Mouse (Mus musculus): Measurements from ENCODE around the gene Padi1. TPM values are rescaled to one million over a fixed set of nuclear protein-coding genes. Genes with fewer than 3 reads are reported as not detected.

The Padi1 gene
- polyA plus RNA-seq, 1 experiment from 2014 or later: not detected

DNA sequence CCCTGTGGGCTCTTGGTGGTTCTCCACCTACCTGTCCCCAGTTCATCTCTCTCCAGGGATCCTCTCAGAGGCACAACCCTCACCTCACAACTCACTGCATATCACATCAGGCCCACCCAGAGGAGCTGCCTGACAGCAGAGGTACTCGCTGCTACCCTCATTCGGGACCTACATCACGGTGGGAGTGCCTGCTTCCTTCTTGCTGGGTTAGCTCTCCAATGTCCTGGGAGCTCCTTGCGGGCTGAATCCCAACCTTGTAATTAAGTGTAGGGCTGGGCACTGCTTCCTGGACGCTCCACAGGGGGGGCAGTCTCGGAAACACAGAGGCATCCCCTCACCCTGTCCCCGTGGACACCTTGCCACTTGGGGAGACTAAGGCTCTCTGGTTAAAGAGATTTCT is 25.3 kb upstream of the Padi1 start:
- Histone ChIP-seq H3K9me3 (ENCODE audit: control insufficient read depth, low read length) (peaks cover 3% of the 10 kb centered on the region; the same call in 1 of the 2 replicates), H3K4me2 (ENCODE audit: low read length) (no peak overlapping the region), H3K36me3 (ENCODE audit: control insufficient read depth, insufficient read depth) (no peaks in the 10 kb centered on the region), H3K27me3 (replicated peaks; ENCODE audit: control insufficient read depth, insufficient read depth, low read length) (no peaks in the 10 kb centered on the region), H3K9ac (replicated peaks; ENCODE audit: low read depth, low read length) (no peak overlapping the region), H3K4me1 (replicated peaks; ENCODE audit: control insufficient read depth, insufficient read depth, low read length) (no peaks in the 10 kb centered on the region), H3K4me3 (replicated peaks; ENCODE audit: low read length) (no peak overlapping the region), H3K27ac (ENCODE audit: low read length) (no peak overlapping the region)
- WGBS: 71% methylated on average over 7 of the region's 7 CpGs
- no peak for ATAC-seq

DNA sequence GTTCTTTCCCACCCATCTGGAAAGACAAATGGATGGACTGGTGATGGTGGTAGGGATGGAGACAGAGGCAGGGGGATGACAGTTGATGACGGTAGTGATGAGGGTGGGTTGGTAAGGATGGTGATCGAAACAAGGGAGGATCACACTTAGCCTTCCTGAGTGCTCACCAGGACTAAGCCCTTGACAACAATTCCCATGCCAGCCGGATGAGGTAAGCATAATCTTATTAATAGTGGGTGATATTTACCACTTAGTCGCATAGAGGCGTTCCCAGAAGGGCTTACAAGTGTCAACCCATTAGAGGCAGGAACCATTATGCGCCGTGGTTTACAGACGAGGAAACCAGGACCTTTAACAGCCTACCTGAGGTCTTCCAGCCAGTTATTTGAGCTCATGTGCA is 24.4 kb upstream of the Padi1 start:
- Histone ChIP-seq H3K9me3 (ENCODE audit: control insufficient read depth, low read length) (peaks cover 3% of the 10 kb centered on the region; the same call in 1 of the 2 replicates), H3K36me3 (ENCODE audit: control insufficient read depth, insufficient read depth) (no peaks in the 10 kb centered on the region), H3K27ac (ENCODE audit: low read length) (no peak overlapping the region), H3K4me2 (ENCODE audit: low read length) (no peak overlapping the region), H3K27me3 (replicated peaks; ENCODE audit: control insufficient read depth, insufficient read depth, low read length) (no peaks in the 10 kb centered on the region), H3K4me1 (replicated peaks; ENCODE audit: control insufficient read depth, insufficient read depth, low read length) (no peaks in the 10 kb centered on the region), H3K9ac (replicated peaks; ENCODE audit: low read depth, low read length) (no peak overlapping the region), H3K4me3 (replicated peaks; ENCODE audit: low read length) (no peak overlapping the region)
- ATAC-seq: no peak
- WGBS: 83% methylated on average over 8 of the region's 8 CpGs

DNA sequence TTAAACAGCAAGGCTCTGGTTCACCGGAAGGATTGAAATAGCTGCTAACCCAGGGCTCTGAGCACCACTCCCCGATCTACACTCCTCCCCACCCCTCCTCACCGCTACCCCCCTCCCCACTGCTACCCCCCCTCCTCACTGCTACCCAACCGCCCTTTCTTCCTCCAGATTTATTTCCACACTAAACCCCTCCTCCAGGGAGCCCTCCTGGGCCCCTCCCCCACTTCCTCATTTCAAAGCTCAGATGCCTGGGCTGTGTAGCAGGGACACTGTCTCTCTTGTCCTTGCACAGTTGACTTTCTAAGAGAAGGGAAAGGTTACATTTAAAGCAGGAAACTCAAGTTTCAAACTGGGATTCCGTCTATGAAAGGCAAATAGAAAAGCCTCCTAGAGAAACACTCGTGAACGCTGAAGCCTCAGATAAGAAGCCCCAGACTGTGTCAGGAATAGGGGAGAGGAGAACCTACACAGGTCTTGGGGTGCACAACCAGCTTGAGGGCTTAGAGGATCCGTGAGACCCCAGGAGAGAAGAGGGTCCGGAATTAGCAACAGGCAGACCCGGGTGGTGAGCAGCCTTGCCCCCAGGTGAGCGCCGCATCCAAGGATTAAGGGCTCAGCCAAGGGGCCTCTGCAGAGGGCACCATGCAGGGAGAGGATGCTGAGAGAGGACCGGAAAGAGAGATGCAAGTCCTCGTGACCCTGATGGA is 23.1 kb upstream of the Padi1 start:
- Histone ChIP-seq H3K36me3 (ENCODE audit: control insufficient read depth, insufficient read depth) (no peaks in the 10 kb centered on the region), H3K4me2 (ENCODE audit: low read length) (no peak overlapping the region), H3K27ac (ENCODE audit: low read length) (no peak overlapping the region), H3K9ac (replicated peaks; ENCODE audit: low read depth, low read length) (no peak overlapping the region), H3K27me3 (replicated peaks; ENCODE audit: control insufficient read depth, insufficient read depth, low read length) (no peaks in the 10 kb centered on the region), H3K4me3 (replicated peaks; ENCODE audit: low read length) (no peak overlapping the region), H3K4me1 (replicated peaks; ENCODE audit: control insufficient read depth, insufficient read depth, low read length) (no peaks in the 10 kb centered on the region), H3K9me3 (ENCODE audit: control insufficient read depth, low read length) (peaks cover 3% of the 10 kb centered on the region; the same call in 1 of the 2 replicates)
- WGBS: 4% methylated on average over 14 of the region's 14 CpGs
- no peak for ATAC-seq

DNA sequence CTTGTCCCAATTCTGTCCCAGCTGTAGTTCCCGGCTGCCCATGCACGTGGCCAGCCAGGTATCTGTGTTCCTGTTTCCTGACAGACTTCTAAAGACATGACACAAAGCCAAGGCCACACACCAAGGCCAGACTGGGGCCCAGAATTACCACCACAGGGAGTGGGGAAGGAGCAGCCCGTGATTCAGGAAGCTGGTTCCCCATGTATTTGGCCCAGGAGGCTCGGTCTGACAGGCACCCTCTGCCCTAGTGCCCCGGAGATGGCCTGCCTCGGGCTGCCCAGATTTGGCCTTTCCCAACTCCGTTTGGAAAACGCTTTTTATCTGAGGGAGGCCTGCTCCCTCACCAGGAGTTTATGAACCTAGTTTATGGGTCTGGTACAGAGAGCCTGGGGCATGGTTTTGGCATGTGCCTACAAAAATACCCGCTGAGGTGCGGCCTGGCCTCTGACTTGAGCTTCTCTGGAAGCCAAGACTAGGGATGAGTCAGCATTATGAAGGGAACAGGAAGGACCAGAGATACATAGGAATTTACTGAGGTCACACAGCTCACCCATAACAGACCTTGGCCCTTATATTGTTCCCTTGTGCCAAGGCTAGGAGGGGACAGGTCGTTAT is 16.6 kb upstream of the Padi1 start:
- H3K4me1 ChIP-seq (replicated peaks; ENCODE audit: control insufficient read depth, insufficient read depth, low read length): no peaks in the 10 kb centered on the region
- no peak for ATAC-seq
- H3K4me2 ChIP-seq (ENCODE audit: low read length): no peak overlapping the region
- no peak overlapping the region for H3K9ac ChIP-seq (replicated peaks; ENCODE audit: low read depth, low read length)
- H3K27me3 ChIP-seq (replicated peaks; ENCODE audit: control insufficient read depth, insufficient read depth, low read length): no peaks in the 10 kb centered on the region
- H3K36me3 ChIP-seq (ENCODE audit: control insufficient read depth, insufficient read depth): no peaks in the 10 kb centered on the region
- WGBS: 81% methylated on average over 11 of the region's 11 CpGs
- no peaks in the 10 kb centered on the region for H3K9me3 ChIP-seq (ENCODE audit: control insufficient read depth, low read length)
- H3K27ac ChIP-seq (ENCODE audit: low read length): no peak overlapping the region
- no peak overlapping the region for H3K4me3 ChIP-seq (replicated peaks; ENCODE audit: low read length)

DNA sequence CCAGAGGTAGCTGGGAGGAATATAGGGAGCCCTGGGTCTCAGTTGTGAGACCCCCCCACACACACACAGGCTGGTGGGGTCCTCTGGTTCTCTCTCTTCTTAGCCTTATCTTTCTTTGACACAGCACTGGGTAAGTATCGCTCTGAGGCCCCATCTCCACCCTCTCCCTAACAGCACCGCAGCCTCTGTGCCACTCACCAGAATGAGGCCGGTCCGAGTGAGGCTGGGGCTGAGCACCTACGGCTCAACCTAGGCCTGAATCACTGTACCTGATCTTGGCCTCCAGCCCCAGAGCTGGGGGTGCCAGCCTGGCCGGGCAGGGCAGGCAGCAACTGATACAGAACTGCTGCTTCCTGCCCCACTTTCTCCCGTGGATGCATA is 15.2 kb upstream of the Padi1 start:
- H3K27me3 ChIP-seq (replicated peaks; ENCODE audit: control insufficient read depth, insufficient read depth, low read length): no peaks in the 10 kb centered on the region
- H3K4me2 ChIP-seq (ENCODE audit: low read length): no peak overlapping the region
- H3K9ac ChIP-seq (replicated peaks; ENCODE audit: low read depth, low read length): no peak overlapping the region
- WGBS: 93% methylated on average over 7 of the region's 7 CpGs
- H3K4me3 ChIP-seq (replicated peaks; ENCODE audit: low read length): no peak overlapping the region
- no peak overlapping the region for H3K27ac ChIP-seq (ENCODE audit: low read length)
- H3K9me3 ChIP-seq (ENCODE audit: control insufficient read depth, low read length): no peaks in the 10 kb centered on the region
- no peaks in the 10 kb centered on the region for H3K4me1 ChIP-seq (replicated peaks; ENCODE audit: control insufficient read depth, insufficient read depth, low read length)
- no peaks in the 10 kb centered on the region for H3K36me3 ChIP-seq (ENCODE audit: control insufficient read depth, insufficient read depth)
- no peak for ATAC-seq

DNA sequence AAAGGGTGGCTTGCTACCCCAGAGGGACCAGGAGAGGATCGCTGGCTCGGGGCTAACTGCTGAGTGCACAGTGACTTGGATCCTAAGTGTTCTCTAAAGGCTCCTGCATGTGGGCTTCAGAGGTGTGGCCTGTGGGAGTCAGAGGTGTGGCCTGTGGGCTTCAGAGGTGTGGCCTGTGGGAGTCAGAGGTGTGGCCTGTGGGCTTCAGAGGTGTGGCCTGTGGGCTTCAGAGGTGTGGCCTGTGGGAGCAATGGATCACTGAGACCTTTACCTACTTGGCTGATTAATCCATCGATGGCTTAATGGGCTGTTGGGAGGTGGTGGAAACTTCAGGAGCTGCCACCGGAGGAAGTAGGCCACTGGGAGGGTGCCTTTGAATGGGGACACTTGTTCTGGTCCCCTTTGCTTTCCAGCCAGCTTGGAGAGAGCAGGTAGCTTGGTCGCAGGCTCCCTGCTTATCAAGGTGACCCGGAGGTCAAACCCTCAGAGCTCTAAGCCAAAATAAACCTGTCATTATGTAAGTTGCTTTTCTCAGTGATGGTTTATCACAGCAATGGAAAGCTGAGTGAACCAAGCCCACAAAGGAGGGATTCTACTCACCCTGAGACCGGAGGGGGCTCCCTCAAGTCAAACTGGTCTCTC is 14.7 kb upstream of the Padi1 start:
- H3K4me2 ChIP-seq (ENCODE audit: low read length): no peak overlapping the region
- H3K4me3 ChIP-seq (replicated peaks; ENCODE audit: low read length): no peak overlapping the region
- no peak overlapping the region for H3K27ac ChIP-seq (ENCODE audit: low read length)
- no peak overlapping the region for H3K9ac ChIP-seq (replicated peaks; ENCODE audit: low read depth, low read length)
- WGBS: 57% methylated on average over 7 of the region's 7 CpGs
- H3K4me1 ChIP-seq (replicated peaks; ENCODE audit: control insufficient read depth, insufficient read depth, low read length): no peaks in the 10 kb centered on the region
- ATAC-seq: no peak
- no peaks in the 10 kb centered on the region for H3K27me3 ChIP-seq (replicated peaks; ENCODE audit: control insufficient read depth, insufficient read depth, low read length)
- H3K36me3 ChIP-seq (ENCODE audit: control insufficient read depth, insufficient read depth): no peaks in the 10 kb centered on the region
- H3K9me3 ChIP-seq (ENCODE audit: control insufficient read depth, low read length): no peaks in the 10 kb centered on the region

DNA sequence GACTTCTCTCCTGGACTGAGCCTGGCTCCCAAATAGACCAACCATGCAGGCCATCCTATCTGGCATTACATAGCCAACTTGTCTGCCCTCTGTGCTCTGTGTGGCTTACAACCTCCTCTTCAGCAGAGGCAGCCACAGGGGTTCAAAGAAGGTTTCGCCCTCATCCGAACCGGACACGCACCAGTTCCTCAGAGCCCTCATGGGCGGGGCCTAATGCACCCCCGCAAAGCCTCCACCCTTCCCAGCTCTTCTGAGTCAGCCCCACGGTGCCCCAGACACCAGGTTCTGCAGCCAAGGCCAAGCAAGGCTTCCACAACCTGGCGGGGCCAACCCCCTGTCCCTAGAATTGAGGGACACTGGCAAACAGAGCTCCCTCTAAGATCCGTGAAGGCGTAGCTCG is 13.7 kb upstream of the Padi1 start:
- Histone ChIP-seq H3K36me3 (ENCODE audit: control insufficient read depth, insufficient read depth) (no peaks in the 10 kb centered on the region), H3K9ac (replicated peaks; ENCODE audit: low read depth, low read length) (no peak overlapping the region), H3K9me3 (ENCODE audit: control insufficient read depth, low read length) (no peaks in the 10 kb centered on the region), H3K4me1 (replicated peaks; ENCODE audit: control insufficient read depth, insufficient read depth, low read length) (no peaks in the 10 kb centered on the region), H3K4me2 (ENCODE audit: low read length) (no peak overlapping the region), H3K4me3 (replicated peaks; ENCODE audit: low read length) (no peak overlapping the region), H3K27ac (ENCODE audit: low read length) (no peak overlapping the region), H3K27me3 (replicated peaks; ENCODE audit: control insufficient read depth, insufficient read depth, low read length) (no peaks in the 10 kb centered on the region)
- ATAC-seq: no peak
- WGBS: 86% methylated on average over 11 of the region's 11 CpGs

DNA sequence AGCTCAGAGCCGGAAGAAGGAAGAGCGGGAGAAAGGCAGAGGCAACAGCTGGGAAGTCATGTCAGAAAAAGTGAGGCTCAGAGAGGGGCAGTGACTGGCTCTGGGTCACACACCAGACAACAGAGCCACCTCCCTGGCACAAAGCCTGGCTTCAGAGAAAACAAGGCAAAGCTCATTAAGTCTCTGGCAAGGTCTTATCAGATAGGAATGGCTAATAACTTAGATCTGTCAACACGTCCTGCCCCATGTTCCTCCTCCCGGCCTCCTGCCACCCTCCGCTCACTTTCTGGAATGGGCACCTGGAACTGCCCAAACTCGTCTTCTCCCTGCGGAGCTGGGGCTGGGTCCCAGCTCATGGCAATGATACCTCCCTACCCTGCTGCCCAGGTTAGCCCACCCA is 12.2 kb upstream of the Padi1 start:
- no peak for ATAC-seq
- Histone ChIP-seq H3K27me3 (replicated peaks; ENCODE audit: control insufficient read depth, insufficient read depth, low read length) (no peaks in the 10 kb centered on the region), H3K9me3 (ENCODE audit: control insufficient read depth, low read length) (no peaks in the 10 kb centered on the region), H3K4me2 (ENCODE audit: low read length) (no peak overlapping the region), H3K4me1 (replicated peaks; ENCODE audit: control insufficient read depth, insufficient read depth, low read length) (no peaks in the 10 kb centered on the region), H3K4me3 (replicated peaks; ENCODE audit: low read length) (no peak overlapping the region), H3K36me3 (ENCODE audit: control insufficient read depth, insufficient read depth) (no peaks in the 10 kb centered on the region), H3K27ac (ENCODE audit: low read length) (no peak overlapping the region), H3K9ac (replicated peaks; ENCODE audit: low read depth, low read length) (no peak overlapping the region)
- WGBS: 71% methylated on average over 7 of the region's 7 CpGs

DNA sequence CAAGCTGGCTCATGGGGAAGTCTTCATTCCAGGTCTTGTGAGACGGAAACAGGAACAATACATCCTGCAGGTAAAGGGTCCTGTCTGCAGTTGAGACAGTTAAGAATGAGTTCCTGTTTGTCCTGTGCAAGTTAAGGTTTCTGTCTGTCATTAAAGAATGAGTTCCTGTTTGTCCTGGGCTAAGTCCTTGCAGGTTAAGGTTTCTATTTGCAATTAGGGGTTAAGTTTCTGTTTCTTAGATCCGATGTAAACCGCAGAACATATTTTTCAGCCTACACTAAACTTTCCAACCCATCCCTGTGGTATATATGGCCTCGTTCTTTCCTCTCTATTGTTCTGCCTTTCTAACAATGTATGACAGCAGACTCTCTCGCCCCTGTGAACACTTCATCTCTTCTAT is 11.5 kb upstream of the Padi1 start:
- 83% methylated on average over 5 of the region's 5 CpGs for WGBS
- Histone ChIP-seq H3K27ac (ENCODE audit: low read length) (no peak overlapping the region), H3K9me3 (ENCODE audit: control insufficient read depth, low read length) (no peaks in the 10 kb centered on the region), H3K4me1 (replicated peaks; ENCODE audit: control insufficient read depth, insufficient read depth, low read length) (no peaks in the 10 kb centered on the region), H3K36me3 (ENCODE audit: control insufficient read depth, insufficient read depth) (no peaks in the 10 kb centered on the region), H3K4me2 (ENCODE audit: low read length) (no peak overlapping the region), H3K9ac (replicated peaks; ENCODE audit: low read depth, low read length) (no peak overlapping the region), H3K27me3 (replicated peaks; ENCODE audit: control insufficient read depth, insufficient read depth, low read length) (no peaks in the 10 kb centered on the region), H3K4me3 (replicated peaks; ENCODE audit: low read length) (no peak overlapping the region)
- no peak for ATAC-seq

Data from forebrain, embryonic 16.5 days (tissue).